In the genomic region with DNA sequence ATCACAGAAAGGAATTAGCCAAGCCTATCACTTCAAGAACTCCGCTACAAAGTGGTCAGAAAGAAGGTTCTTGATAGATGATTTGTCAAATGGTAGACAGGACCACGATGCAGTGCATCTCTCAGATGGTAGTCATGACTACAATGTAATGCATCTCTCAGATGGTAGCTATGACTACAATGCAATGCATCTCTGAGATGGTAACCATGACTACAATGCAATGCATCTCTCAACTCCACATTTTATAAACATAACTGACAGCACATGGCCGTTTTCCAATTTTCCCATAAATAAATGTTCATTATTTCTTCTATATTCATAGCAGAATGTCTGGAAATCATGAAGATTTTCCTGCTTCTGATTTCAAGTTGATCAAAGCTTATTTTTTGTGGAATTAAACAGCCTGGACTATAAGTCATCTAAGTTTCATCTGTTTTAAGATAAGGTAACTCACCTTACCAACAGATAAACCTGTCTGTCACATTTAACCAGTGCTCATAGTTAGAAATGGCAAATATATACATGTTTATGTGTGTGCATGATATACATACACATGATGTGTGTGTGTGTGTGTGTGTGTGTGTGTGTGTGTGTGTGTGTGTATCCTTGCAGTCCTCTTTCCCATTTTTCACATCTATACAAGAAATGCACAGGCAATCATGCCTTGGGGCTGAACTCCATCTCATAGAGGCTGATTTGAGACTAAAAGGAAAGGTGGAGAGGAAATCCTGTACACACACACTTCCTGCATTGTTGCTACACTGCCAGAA, we compare ENCODE assay signal across 22 mouse cellular contexts.
DNase-seq lines count a peak whose midpoint lies in the region; ATAC-seq and TF ChIP-seq lines count a peak whose summit lies in the region.
"Had no signal": no experiment of that assay in that cellular context is flagged by ENCODE, and none has a peak within 500 bp of the region (broad histone marks: within the 10 kb centered on the region; RNA-seq: fewer than 3 reads in every experiment).

No protein-coding gene starts in this region.

- no peaks in the 10 kb centered on the region for H3K36me3 ChIP-seq in forebrain, postnatal 0 days (ENCODE audit: insufficient read depth)
- no peaks in the 10 kb centered on the region for H3K36me3 ChIP-seq in midbrain, postnatal 0 days (ENCODE audit: insufficient read depth, low read length)
- H3K36me3 ChIP-seq: embryonic facial prominence, embryonic 12.5 days; heart, embryonic 15.5 days; kidney, embryonic 15.5 days; liver, embryonic 15.5 days had no signal

- no peak overlapping the region for H3K4me3 ChIP-seq in layer of hippocampus, adult 2 months
- no peak overlapping the region for H3K4me3 ChIP-seq in forebrain, postnatal 0 days (ENCODE audit: low read depth, low read length)
- no peak overlapping the region for H3K4me3 ChIP-seq in midbrain, postnatal 0 days (ENCODE audit: low read depth, low read length)
- H3K4me3 ChIP-seq: embryonic facial prominence, embryonic 12.5 days; erythroblast, embryonic 14.5 days; heart, adult 2 months; heart, embryonic 15.5 days; kidney, embryonic 15.5 days; liver, embryonic 15.5 days had no signal

- H3K9ac ChIP-seq in forebrain, postnatal 0 days = no peak overlapping the region
- H3K9ac ChIP-seq in midbrain, postnatal 0 days (replicated peaks; ENCODE audit: low read length, poor library complexity, severe bottlenecking) = no peak overlapping the region
- H3K9ac ChIP-seq: embryonic facial prominence, embryonic 12.5 days; heart, embryonic 15.5 days; kidney, embryonic 15.5 days; liver, embryonic 15.5 days had no signal

- no peaks in the 10 kb centered on the region for H3K27me3 ChIP-seq in forebrain, postnatal 0 days (ENCODE audit: insufficient read depth, low read length)
- no peaks in the 10 kb centered on the region for H3K27me3 ChIP-seq in midbrain, postnatal 0 days (ENCODE audit: insufficient read depth, low read length)
- H3K27me3 ChIP-seq: embryonic facial prominence, embryonic 12.5 days; heart, embryonic 15.5 days; kidney, embryonic 15.5 days; liver, embryonic 15.5 days had no signal

- 62% methylated on average over 3 of the region's 3 CpGs for WGBS in forebrain, postnatal 0 days
- 35% methylated on average over 3 of the region's 3 CpGs for WGBS in midbrain, postnatal 0 days

- DNase-seq in layer of hippocampus, adult 2 months (ENCODE audit: low spot score in 2 of 2) = no peak
- DNase-seq in layer of hippocampus, postnatal 25 days (ENCODE audit: extremely low spot score in 1 of 2, low spot score in 1 of 2) = no peak
- DNase-seq in brain, embryonic 14.5 days (ENCODE audit: low read depth) = peak; percentile 73
- DNase-seq in forebrain, postnatal 0 days = peak; percentile 64
- DNase-seq in midbrain, postnatal 0 days (ENCODE audit: low spot score) = peak; percentile 54
- no peak for DNase-seq in retina, embryonic 14.5 days (ENCODE audit: low spot score)
- DNase-seq in cerebellum, adult 18-20 months = no peak
- DNase-seq in adipocyte (ENCODE audit: low spot score) = no peak
- DNase-seq: B cell, adult 2 months; cerebellum, adult 9-10 months; gastrocnemius, postnatal 14 days; heart, adult 2 months; heart, postnatal 4 days; lung, postnatal 10 days; right cerebral cortex, adult 18-20 months; thymus, postnatal 25 days had no signal

- no peaks in the 10 kb centered on the region for H3K4me1 ChIP-seq in forebrain, postnatal 0 days (ENCODE audit: insufficient read depth)
- H3K4me1 ChIP-seq in midbrain, postnatal 0 days (ENCODE audit: insufficient read depth, low read length) = peaks cover 7% of the 10 kb centered on the region; the same call in 1 of the 2 replicates
- H3K4me1 ChIP-seq: embryonic facial prominence, embryonic 12.5 days; heart, embryonic 15.5 days; kidney, embryonic 15.5 days; liver, embryonic 15.5 days had no signal

- TF ChIP-seq POLR2A in brain, embryonic 14.5 days (IDR thresholded peaks at IDR 0.05; ENCODE audit: borderline replicate concordance, extremely low read depth, insufficient read depth, insufficient read length, poor library complexity, severe bottlenecking) = no peak

- no peak overlapping the region for H3K4me2 ChIP-seq in forebrain, postnatal 0 days (ENCODE audit: low read depth)
- H3K4me2 ChIP-seq in midbrain, postnatal 0 days (ENCODE audit: low read depth, low read length, poor library complexity, severe bottlenecking) = no peak overlapping the region
- H3K4me2 ChIP-seq: embryonic facial prominence, embryonic 12.5 days; heart, embryonic 15.5 days; kidney, embryonic 15.5 days; liver, embryonic 15.5 days had no signal

- 0 out of 2 replicates have a peak overlapping the region, but pooled peaks have one; percentile 3 for H3K27ac ChIP-seq in layer of hippocampus, adult 2 months
- peak overlapping the region; percentile 71 for H3K27ac ChIP-seq in forebrain, postnatal 0 days (ENCODE audit: low read depth, low read length)
- H3K27ac ChIP-seq in midbrain, postnatal 0 days (ENCODE audit: low read depth, low read length) = 0 out of 2 replicates have a peak overlapping the region, but pooled peaks have one; percentile 26
- H3K27ac ChIP-seq: embryonic facial prominence, embryonic 12.5 days; heart, adult 2 months; heart, embryonic 15.5 days; kidney, embryonic 15.5 days; liver, embryonic 15.5 days had no signal

- H3K9me3 ChIP-seq in forebrain, postnatal 0 days (ENCODE audit: low read length) = no peaks in the 10 kb centered on the region
- H3K9me3 ChIP-seq in midbrain, postnatal 0 days (ENCODE audit: low read length) = no peaks in the 10 kb centered on the region
- H3K9me3 ChIP-seq: embryonic facial prominence, embryonic 12.5 days; heart, embryonic 15.5 days; kidney, embryonic 15.5 days; liver, embryonic 15.5 days had no signal

- ATAC-seq in forebrain, postnatal 0 days = peak; percentile 93
- peak; percentile 89 for ATAC-seq in midbrain, postnatal 0 days (ENCODE audit: low FRiP score)
- ATAC-seq: intestine, embryonic 16.5 days had no signal

- no peak for TF ChIP-seq CTCF in layer of hippocampus, adult 2 months (conservative IDR thresholded peaks at IDR 0.05)
- no peak for TF ChIP-seq CTCF in brain, embryonic 14.5 days (IDR thresholded peaks at IDR 0.05; ENCODE audit: borderline replicate concordance, extremely low read depth, insufficient read depth, insufficient read length)
- no peak for TF ChIP-seq CTCF in forebrain, postnatal 0 days (IDR thresholded peaks at IDR 0.05; ENCODE audit: low read depth)
- no peak for TF ChIP-seq CTCF in midbrain, postnatal 0 days (IDR thresholded peaks at IDR 0.05)

Comparison
In these comparisons a context has a peak if more than half of its experiments do, and no peak if none do; other contexts are left out.
1. DNase-seq: peak in brain, embryonic 14.5 days (single experiment), forebrain, postnatal 0 days (single experiment) and midbrain, postnatal 0 days (single experiment); none in layer of hippocampus, adult 2 months (0 of 2), layer of hippocampus, postnatal 25 days (0 of 2), retina, embryonic 14.5 days (single experiment), cerebellum, adult 18-20 months (0 of 2) and adipocyte (single experiment).
2. H3K27ac ChIP-seq: peak in every context shown above with its lines; median percentile 71 in forebrain, postnatal 0 days; 26 in midbrain, postnatal 0 days; 3 in layer of hippocampus, adult 2 months.